Mouse (Mus musculus) gastrocnemius, adult 8-10 months (tissue): ENCODE results near the gene Parp16. TPM values are rescaled to one million over a fixed set of nuclear protein-coding genes. Genes with fewer than 3 reads are reported as not detected.
"Not testable (repeated sequence)": the region's sequence is repeated elsewhere in the genome, so short reads cannot be mapped to it uniquely, and the experiment has no call there.

Experiments used
- DNase-seq, 2 experiments: peaks; one replicate each; pipeline ENCODE4 v3.0.0; 2022; ENCODE audit warnings: low spot score in 2 of 2
- total RNA-seq, 4 experiments: library from RNA; stranded (reverse); gene quantifications; 2 replicates each; pipeline ENCODE4 v1.2.4; 2022

The Parp16 gene
- total RNA-seq, 4 experiments from 2014 or later, result 3.3 to 5.2 (median 4.1) TPM

- no peak for DNase-seq
Observed at GRCm38 (mm10) chr9:65240587-65240986, 45.4 kb downstream of the Parp16 start.

GRCm38 (mm10) chr9:65241973-65242372 is 46.8 kb downstream of the Parp16 start:
- DNase-seq, result no peak

GRCm38 (mm10) chr9:65243249-65243648 is 48.1 kb downstream of the Parp16 start:
- DNase-seq, result no peak

GRCm38 (mm10) chr9:65244036-65244806 is 49.1 kb downstream of the Parp16 start:
- DNase-seq, result no peak

- no peak for DNase-seq
Observed at GRCm38 (mm10) chr9:65247502-65248376, 52.6 kb downstream of the Parp16 start.

- DNase-seq, result no peak
Observed at GRCm38 (mm10) chr9:65248377-65248690, 53.2 kb downstream of the Parp16 start.

GRCm38 (mm10) chr9:65252026-65252425 is 56.9 kb downstream of the Parp16 start:
- DNase-seq, result no peak

GRCm38 (mm10) chr9:65255906-65256600 is 60.9 kb downstream of the Parp16 start:
- DNase-seq, result no peak

GRCm38 (mm10) chr9:65257218-65257910 is 62.2 kb downstream of the Parp16 start:
- no peak for DNase-seq

GRCm38 (mm10) chr9:65259366-65259765 is 64.2 kb downstream of the Parp16 start:
- no peak for DNase-seq

GRCm38 (mm10) chr9:65261591-65262230 is 66.6 kb downstream of the Parp16 start:
- DNase-seq, result peak; percentile 33 to 57

GRCm38 (mm10) chr9:65262641-65263120 is 67.5 kb downstream of the Parp16 start:
- no peak for DNase-seq

GRCm38 (mm10) chr9:65264959-65265358 is 69.8 kb downstream of the Parp16 start, which contains the start of gene Cilp:
TSS of gene Cilp (plus strand) at chr9:65265180.
- DNase-seq, result peak in 1 of 2 experiments; percentile 32

GRCm38 (mm10) chr9:65267742-65268515 is 72.8 kb downstream of the Parp16 start:
- no peak for DNase-seq

- no peak for DNase-seq
Observed at GRCm38 (mm10) chr9:65273048-65273809, 78.1 kb downstream of the Parp16 start.

GRCm38 (mm10) chr9:65273873-65274272 is 78.7 kb downstream of the Parp16 start:
- no peak for DNase-seq

GRCm38 (mm10) chr9:65274851-65275250 is 79.7 kb downstream of the Parp16 start:
- not testable (repeated sequence) for DNase-seq

GRCm38 (mm10) chr9:65275810-65276530 is 80.8 kb downstream of the Parp16 start:
- no peak for DNase-seq
